Comparison of ENCODE assay signal across 8 mouse cellular contexts in the genomic region with DNA sequence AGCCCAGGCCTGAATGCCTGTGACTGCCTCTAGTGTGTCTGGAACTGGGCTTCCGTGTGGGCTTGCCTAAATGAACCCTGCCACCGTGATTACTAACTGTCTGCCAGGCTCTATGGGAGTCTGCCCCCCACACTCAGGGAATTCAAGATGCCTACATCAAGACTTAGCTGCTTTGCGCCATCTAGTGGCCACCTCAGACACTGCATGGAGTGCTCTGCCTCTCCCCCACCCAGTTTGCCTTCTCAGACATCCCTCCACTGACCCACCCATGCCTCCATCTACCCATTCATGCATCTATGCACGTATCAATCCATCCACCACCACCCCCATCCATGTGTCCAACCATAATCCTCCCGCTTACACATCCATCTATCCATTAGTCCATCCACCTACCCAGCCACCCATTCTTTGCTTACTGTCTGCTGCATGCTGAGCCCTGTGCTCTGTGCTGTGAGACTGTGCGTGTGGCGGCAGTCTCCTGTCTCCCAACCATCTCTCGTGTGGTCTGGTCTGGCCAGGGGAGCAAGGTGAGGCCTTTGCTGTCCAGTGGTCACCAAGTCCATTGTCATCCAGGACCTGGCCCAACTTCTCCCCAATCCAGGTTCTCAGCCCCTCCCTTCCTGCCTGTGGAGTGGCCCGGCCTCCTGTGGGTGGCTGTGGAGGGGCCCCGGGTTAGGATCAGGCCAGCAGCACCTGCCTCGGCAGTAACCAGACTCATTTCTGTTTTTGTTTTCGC. TPM values are rescaled to one million over a fixed set of nuclear protein-coding genes. Genes with fewer than 3 reads are reported as not detected.
DNase-seq lines count a peak whose midpoint lies in the region; ATAC-seq and TF ChIP-seq lines count a peak whose summit lies in the region.

No protein-coding gene starts in this region.

- peak; percentile 93 for TF ChIP-seq CTCF in E14TG2a.4 (conservative IDR thresholded peaks at IDR 0.05; ENCODE audit: low read length)
- peak; percentile 77 for TF ChIP-seq CTCF in bone marrow macrophage, adult 2 months (IDR thresholded peaks at IDR 0.05; ENCODE audit: low read depth, low read length)
- TF ChIP-seq CTCF in embryonic fibroblast, embryonic 13.5 days (IDR thresholded peaks at IDR 0.05; ENCODE audit: borderline replicate concordance, insufficient read depth, low read length) = peak; percentile 97

- H3K27ac ChIP-seq in bone marrow macrophage, adult 2 months (ENCODE audit: insufficient read depth, low read depth, low read length) = no peak overlapping the region
- H3K27ac ChIP-seq in embryonic fibroblast, embryonic 13.5 days (ENCODE audit: insufficient read depth, low read length) = no peak overlapping the region
- H3K27ac ChIP-seq in heart, embryonic 15.5 days = no peak overlapping the region
- no peak overlapping the region for H3K27ac ChIP-seq in liver, embryonic 15.5 days (replicated peaks)

- DNase-seq in kidney, postnatal 4 days = peak; percentile 86 to 87
- DNase-seq in thymus, postnatal 25 days = peak; percentile 66

- 16% methylated on average over 12 of the region's 12 CpGs for WGBS in heart, embryonic 15.5 days
- 12% methylated on average over 12 of the region's 12 CpGs for WGBS in liver, embryonic 15.5 days (ENCODE audit: insufficient replicate concordance)

- peaks cover 34% of the 10 kb centered on the region for H3K36me3 ChIP-seq in E14TG2a.4 (ENCODE audit: insufficient read depth, low read length)
- H3K36me3 ChIP-seq in heart, embryonic 15.5 days = no peaks in the 10 kb centered on the region
- H3K36me3 ChIP-seq in liver, embryonic 15.5 days (replicated peaks) = no peaks in the 10 kb centered on the region

- no peaks in the 10 kb centered on the region for H3K9me3 ChIP-seq in E14TG2a.4 (ENCODE audit: low read length)
- no peaks in the 10 kb centered on the region for H3K9me3 ChIP-seq in heart, embryonic 15.5 days (replicated peaks)
- H3K9me3 ChIP-seq in liver, embryonic 15.5 days (replicated peaks) = no peaks in the 10 kb centered on the region

- peaks cover 32% of the 10 kb centered on the region for H3K27me3 ChIP-seq in E14TG2a.4 (ENCODE audit: insufficient read depth, low read length)
- H3K27me3 ChIP-seq in heart, embryonic 15.5 days = peaks cover 98% of the 10 kb centered on the region
- H3K27me3 ChIP-seq in liver, embryonic 15.5 days = peaks cover 78% of the 10 kb centered on the region

- no peak overlapping the region for H3K9ac ChIP-seq in heart, embryonic 15.5 days
- no peak overlapping the region for H3K9ac ChIP-seq in liver, embryonic 15.5 days

- TF ChIP-seq POLR2A in bone marrow macrophage, adult 2 months (IDR thresholded peaks at IDR 0.05; ENCODE audit: borderline replicate concordance, low read depth, low read length) = no peak
- TF ChIP-seq POLR2A in embryonic fibroblast, embryonic 13.5 days (IDR thresholded peaks at IDR 0.05; ENCODE audit: low read depth, low read length) = no peak

- H3K4me1 ChIP-seq in E14TG2a.4 (replicated peaks; ENCODE audit: low read depth, low read length) = peaks cover 98% of the 10 kb centered on the region
- no peaks in the 10 kb centered on the region for H3K4me1 ChIP-seq in bone marrow macrophage, adult 2 months (ENCODE audit: control insufficient read depth, insufficient read depth, low read length)
- H3K4me1 ChIP-seq in embryonic fibroblast, embryonic 13.5 days (ENCODE audit: control insufficient read depth, insufficient read depth, low read length) = peaks cover 8% of the 10 kb centered on the region; the same call in 1 of the 2 replicates
- H3K4me1 ChIP-seq in heart, embryonic 15.5 days (replicated peaks) = peaks cover 36% of the 10 kb centered on the region
- peaks cover 26% of the 10 kb centered on the region for H3K4me1 ChIP-seq in liver, embryonic 15.5 days (replicated peaks)

- H3K4me2 ChIP-seq in heart, embryonic 15.5 days = peak overlapping the region; percentile 53
- H3K4me2 ChIP-seq in liver, embryonic 15.5 days = peak overlapping the region; percentile 55

- peak overlapping the region; percentile 66 for H3K4me3 ChIP-seq in E14TG2a.4 (replicated peaks; ENCODE audit: low read length)
- H3K4me3 ChIP-seq in bone marrow macrophage, adult 2 months (ENCODE audit: insufficient read depth, low read length) = peak overlapping the region; percentile 55
- no peak overlapping the region for H3K4me3 ChIP-seq in embryonic fibroblast, embryonic 13.5 days (ENCODE audit: insufficient read depth, low read length)
- 0 out of 2 replicates have a peak overlapping the region, but pooled peaks have one; percentile 31 for H3K4me3 ChIP-seq in heart, embryonic 15.5 days
- H3K4me3 ChIP-seq in liver, embryonic 15.5 days (replicated peaks) = no peak overlapping the region

- ATAC-seq in heart, embryonic 15.5 days (replicated peaks; ENCODE audit: insufficient number of reproducible peaks, insufficient read depth, low FRiP score, low read depth) = no peak
- no peak for ATAC-seq in liver, embryonic 15.5 days (ENCODE audit: insufficient read depth)
- ATAC-seq in neutrophil, adult 5-6 weeks (ENCODE audit: extremely low read depth, insufficient number of reproducible peaks, low FRiP score, poor library complexity, severe bottlenecking) = peak; percentile 24; the same call in 1 of the 2 replicates

RNA-seq across cellular contexts. Expression of a gene that starts 58.3 kb away (rescaled TPM):
- polyA plus RNA-seq in bone marrow macrophage, adult 2 months (2012; ENCODE audit: insufficient read depth, insufficient read length, missing spikeins) = 2.9 and 3.0 TPM in 2 replicates
- 6.8 and 6.9 TPM in 2 replicates for polyA plus RNA-seq in embryonic fibroblast, embryonic 13.5 days (2011; ENCODE audit: insufficient read length, low read depth, missing spikeins)
- 5.6 and 7.2 TPM in 2 replicates for polyA plus RNA-seq in heart, embryonic 15.5 days (2015; fragmentation: Nextera tagmentation; extraction: Ambion mirVana)
- 2.0 and 3.8 TPM in 2 replicates for polyA plus RNA-seq in liver, embryonic 15.5 days (2015; fragmentation: Nextera tagmentation; extraction: Ambion mirVana)
- 0.47 and 3.3 TPM in 2 replicates for total RNA-seq in neutrophil, adult 5-6 weeks (2017)

Comparison
In these comparisons a context has a peak if more than half of its experiments do, and no peak if none do; other contexts are left out.
1. H3K4me3 ChIP-seq: peak in E14TG2a.4 (single experiment), bone marrow macrophage, adult 2 months (single experiment) and heart, embryonic 15.5 days (single experiment); none in embryonic fibroblast, embryonic 13.5 days (single experiment) and liver, embryonic 15.5 days (single experiment).
2. Peak in every context shown above with its lines, with median percentiles within 50 percentile points of each other: CTCF ChIP-seq.